Mouse (Mus musculus) ES-CJ7 (cell line): ENCODE measurements around the gene Prl2c3.
"Not testable (repeated sequence)": the region's sequence is repeated elsewhere in the genome, so short reads cannot be mapped to it uniquely, and the experiment has no call there.

Source experiments
- DNase-seq: peaks from one replicate; pipeline ENCODE4 v3.0.0; 2011; ENCODE audit warnings: low read depth, low spot score

Prl2c3 gene

GRCm38 (mm10) chr13:12799979-12800378 lies at the start of gene Prl2c3:
Gene Prl2c3, minus strand, starts transcription at chr13:12800079.
- not testable (repeated sequence) for DNase-seq

GRCm38 (mm10) chr13:12848254-12848653 lies 48.4 kb upstream of the Prl2c3 start:
- not testable (repeated sequence) for DNase-seq

- not testable (repeated sequence) for DNase-seq
These were observed 44.8 kb upstream of the Prl2c3 start for GRCm38 (mm10) chr13:12844701-12845100.

GRCm38 (mm10) chr13:12837546-12837945 lies 37.7 kb upstream of the Prl2c3 start:
- DNase-seq: not testable (repeated sequence)

- no peak for DNase-seq
These were observed 31.9 kb upstream of the Prl2c3 start for GRCm38 (mm10) chr13:12831769-12832168.

- DNase-seq: peak; percentile 65
These were observed 29.2 kb upstream of the Prl2c3 start for GRCm38 (mm10) chr13:12829031-12829430.

- DNase-seq: not testable (repeated sequence)
These were observed 24.8 kb upstream of the Prl2c3 start for GRCm38 (mm10) chr13:12824500-12825176.

GRCm38 (mm10) chr13:12813734-12814424 lies 14.0 kb upstream of the Prl2c3 start:
- not testable (repeated sequence) for DNase-seq

GRCm38 (mm10) chr13:12809591-12809990 lies 9.7 kb upstream of the Prl2c3 start:
- DNase-seq: no peak

GRCm38 (mm10) chr13:12808793-12809512 lies 9.1 kb upstream of the Prl2c3 start:
- not testable (repeated sequence) for DNase-seq

- DNase-seq: not testable (repeated sequence)
These were observed 6.6 kb upstream of the Prl2c3 start for GRCm38 (mm10) chr13:12806496-12806895.

GRCm38 (mm10) chr13:12769442-12770091 lies 30.3 kb downstream of the Prl2c3 start:
- DNase-seq: not testable (repeated sequence)
